Mouse (Mus musculus) brain, adult 2 months (tissue): ENCODE results near the gene Prss53.
"Not testable (repeated sequence)": the region's sequence is repeated elsewhere in the genome, so short reads cannot be mapped to it uniquely, and the experiment has no call there.

Experiments used
- DNase-seq: peaks from one replicate; pipeline ENCODE4 v3.0.0; 2011; ENCODE audit warnings: low read depth, low spot score

The Prss53 gene

DNA sequence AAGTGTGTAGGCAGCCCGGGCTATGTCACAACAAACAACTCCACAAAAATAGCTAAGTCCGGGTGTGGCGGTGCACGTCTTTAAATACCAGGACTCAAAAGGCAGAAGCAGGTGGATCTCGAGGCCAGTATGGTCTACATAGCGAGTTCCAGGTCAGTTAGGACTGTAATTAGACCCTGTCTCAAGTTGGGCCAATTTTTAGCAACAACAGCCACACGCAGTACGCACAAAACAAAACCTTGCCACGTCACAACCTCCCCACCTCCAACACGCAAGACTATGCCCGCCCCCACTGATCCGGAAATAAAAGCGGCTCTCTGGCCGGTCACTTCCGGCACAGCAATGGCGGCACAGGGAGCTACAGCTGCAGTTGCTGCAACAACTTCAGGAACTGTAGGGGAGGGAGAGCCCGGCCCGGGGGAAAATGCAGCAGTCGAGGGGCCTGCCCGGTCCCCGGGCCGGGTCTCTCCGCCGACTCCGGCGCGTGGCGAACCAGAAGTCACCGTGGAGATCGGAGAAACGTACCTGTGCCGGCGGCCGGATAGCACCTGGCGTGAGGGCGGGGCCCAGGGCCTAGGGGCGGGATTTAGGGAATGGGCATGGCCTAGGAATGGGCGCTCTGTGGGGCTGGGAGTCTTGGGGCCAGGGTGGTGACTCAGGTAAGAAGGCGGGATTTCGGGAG lies 21.6 kb upstream of the Prss53 start, which contains the start of gene Kat8:
Gene Kat8 (plus strand): TSS at position 327 of the 682 bp plus-strand sequence.
- DNase-seq, result peak; percentile 98

DNA sequence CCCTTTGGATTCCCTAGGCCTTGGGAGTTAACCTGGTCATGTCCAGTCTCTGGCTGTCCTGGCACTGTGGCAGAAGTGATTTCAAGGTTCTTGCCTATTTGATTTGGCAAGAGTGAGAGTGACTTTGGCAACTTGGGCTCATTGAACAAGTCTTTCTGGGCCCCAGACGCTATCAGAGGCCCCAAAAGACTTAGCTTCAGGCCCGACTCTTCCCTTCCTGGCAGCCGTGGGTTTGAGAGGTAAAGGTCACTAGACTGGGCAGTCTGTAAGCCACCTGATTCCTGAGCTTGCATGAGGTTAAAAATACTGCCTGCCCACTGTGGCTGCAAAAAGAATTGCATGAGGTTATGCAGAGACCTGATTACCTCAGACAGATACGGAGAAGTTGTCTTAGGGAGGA lies 17.9 kb upstream of the Prss53 start:
- no peak for DNase-seq

DNA sequence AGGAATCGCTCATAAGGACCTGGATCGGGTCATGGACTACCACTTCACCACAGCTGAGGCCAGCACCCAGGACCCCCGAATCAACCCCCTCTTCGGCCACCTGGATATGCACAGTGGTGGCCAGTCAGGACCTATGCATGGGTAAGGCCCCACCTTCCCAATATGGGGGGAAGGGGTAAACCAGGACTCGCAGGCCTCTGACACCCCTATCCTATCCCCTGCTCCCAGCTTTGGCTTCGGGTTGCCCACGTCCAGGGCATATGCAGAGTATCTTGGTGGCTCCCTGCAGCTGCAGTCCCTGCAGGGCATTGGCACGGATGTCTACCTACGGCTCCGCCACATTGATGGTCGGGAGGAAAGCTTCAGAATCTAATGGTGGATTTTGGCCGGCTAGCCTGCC lies 17.2 kb upstream of the Prss53 start:
- DNase-seq, result no peak

DNA sequence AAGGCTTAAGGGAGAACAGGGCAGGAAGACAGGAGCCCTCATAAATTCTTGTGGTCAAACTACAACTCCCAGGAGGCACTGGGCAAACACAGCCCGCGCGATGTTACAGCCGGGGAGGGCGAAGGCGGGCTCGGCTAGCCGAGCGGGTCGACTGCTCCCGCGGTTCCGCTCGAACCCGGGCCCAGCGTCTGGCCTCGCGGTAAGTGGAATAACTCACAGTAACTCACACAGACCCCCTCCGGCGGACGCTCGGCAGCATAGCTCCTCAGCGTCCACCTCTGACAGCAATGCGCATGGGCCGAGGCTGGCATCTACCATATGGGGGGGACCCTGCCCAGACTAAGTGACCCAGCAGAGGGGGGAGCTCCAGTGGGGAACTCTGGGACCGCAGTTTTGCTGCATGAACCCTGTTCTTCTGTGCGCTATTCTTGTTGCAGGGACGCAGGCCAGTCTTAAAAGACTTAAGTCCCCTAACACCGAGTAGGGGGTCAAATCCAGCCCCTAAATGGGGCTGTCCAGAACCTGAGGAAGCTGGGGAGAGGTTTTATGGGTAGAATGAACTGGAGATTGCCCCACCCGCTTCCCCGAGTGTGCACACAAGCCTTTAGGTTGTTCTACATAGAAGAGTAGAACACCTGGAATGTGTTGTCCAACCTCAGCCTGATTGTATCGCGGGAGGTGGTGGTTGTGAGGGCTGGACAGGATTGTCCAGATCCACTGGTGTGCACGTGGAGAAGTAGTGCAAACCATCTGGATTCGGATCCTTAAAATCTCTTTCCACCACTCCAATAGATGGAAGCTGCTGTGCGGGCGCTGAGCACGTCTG lies 13.4 kb upstream of the Prss53 start, which contains the start of gene Bckdk:
Gene Bckdk (plus strand): TSS at position 112 of the 826 bp plus-strand sequence.
- DNase-seq, result peak; percentile 89

DNA sequence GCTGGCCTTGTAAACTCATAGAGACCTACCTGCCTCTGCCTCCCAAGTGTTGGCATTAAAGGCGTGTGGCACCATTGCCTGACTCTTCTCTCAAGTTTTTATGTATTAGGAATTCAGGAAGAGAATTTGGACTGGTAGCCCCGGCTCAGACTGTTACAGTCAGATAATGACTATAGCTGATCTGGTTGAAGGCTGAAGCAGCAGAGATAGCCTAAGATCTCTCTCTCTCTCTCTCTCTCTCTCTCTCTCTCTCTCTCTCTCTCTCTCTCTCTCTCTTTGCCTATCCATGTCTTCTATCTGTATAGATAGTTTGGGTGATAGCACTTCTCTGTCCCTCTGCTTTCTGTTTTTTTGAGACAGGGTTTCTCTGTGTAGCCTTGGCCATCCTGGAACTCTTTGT lies 11.0 kb upstream of the Prss53 start:
- no peak for DNase-seq

DNA sequence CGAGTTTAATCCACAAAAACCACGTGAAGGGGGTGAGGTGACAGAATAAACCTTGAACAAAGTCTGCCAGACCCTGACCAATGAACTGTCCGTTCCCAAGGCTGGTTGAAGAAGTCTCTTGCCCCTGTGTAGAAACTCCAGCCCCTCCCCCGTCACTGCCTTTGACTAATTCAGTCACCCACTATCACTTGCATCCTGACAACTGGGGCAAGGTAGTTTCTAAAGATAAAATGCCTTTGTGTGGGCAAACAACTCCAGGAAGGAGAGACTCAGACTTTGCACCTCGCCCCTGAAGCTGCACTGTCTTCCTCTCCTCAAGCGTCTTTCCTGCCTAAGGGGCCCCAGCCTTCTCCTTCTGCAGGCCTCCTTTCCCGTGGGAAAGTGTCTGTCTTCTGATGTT lies 9.2 kb upstream of the Prss53 start:
- peak; percentile 31 for DNase-seq

DNA sequence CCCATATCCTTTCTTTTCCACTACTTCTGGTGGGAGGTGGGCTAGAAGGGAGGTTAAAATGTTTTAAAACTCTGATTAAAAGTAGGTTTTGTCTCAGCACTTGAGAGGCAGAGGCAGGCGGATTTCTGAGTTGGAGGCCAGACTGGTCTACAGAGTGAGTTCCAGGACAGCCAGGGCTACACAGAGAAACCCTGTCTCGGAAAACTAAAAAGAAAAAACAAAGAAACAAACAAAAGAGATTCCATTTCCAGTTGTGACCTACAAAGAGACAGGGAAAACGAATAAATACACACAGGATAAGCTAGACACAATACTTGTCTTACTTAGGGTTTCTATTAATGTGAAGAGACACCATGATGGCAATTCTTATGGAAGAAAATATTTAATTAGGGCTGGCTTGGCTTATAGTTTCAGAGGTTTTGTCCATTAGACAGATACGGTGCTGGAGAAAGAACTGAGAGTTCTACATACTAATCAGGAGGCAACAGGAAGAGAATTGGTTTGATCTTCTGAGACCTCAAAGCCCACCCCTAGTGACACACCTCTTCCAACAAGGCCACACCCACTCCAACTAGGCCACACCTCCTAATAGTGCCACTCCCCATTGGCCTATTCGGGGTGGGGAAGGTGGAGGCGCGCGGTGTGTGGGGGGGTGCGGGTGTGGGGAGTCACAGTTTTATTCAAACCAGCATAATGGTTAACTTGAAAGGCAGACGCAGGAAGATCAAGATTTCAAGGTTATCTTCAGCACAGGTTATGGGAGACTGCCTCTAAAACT lies 7.6 kb upstream of the Prss53 start:
- DNase-seq, result no peak

DNA sequence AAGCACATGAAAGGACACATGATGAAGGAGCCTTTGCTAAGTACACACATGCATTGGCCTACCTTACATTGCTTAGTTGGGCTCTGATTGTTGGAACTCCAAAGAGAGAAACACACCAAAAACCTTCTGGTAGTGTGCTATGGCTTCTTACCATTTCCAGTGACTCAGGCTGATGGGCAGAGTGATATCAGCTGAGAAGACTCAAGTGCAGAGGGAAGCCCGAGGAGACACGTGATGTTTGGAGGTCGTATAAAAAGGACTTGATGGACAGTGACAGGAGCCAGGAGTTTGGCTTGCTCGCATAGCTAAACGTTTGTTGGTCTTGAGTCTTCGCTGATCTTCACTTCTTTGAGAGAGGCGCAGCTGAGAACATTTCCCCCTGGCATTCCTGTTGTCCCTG lies 6.8 kb upstream of the Prss53 start:
- no peak for DNase-seq

DNA sequence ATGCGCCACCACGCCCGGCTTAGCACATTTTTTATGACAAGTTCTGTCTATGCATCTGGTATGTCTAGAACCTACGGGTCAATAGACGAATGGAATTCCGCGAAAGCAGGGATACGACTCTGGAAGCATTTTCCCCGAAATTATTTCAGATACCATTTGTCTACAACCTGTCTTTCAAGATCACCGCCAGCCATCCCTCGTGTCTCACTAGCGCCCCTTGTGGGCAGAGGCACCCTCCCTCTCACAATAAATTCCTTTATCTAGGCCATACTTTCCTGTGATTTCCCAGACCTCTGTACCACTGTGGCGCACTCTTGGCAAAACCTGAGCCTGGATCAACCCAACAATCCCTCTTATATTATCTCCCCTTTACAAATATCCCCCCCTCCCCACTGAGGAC lies 5.6 kb upstream of the Prss53 start:
- peak; percentile 63 for DNase-seq

DNA sequence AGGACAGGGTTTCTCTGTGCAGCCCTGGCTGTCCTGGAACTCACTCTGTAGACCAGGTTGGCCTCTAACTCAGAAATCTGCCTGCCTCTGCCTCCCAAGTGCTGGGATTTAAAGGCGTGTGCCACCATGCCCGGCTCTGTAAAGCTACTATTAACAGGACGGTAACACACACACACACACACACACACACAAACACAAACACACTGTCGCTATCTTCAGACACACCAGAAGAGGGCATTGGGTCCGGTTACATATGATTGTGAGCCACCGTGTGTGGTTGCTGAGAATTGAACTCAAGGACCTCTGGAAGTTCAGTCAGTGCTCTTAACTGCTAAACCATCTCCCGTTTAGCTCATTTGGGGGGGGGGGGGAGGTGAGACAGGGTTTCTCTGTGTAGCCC lies 5.1 kb upstream of the Prss53 start:
- DNase-seq, result not testable (repeated sequence)

DNA sequence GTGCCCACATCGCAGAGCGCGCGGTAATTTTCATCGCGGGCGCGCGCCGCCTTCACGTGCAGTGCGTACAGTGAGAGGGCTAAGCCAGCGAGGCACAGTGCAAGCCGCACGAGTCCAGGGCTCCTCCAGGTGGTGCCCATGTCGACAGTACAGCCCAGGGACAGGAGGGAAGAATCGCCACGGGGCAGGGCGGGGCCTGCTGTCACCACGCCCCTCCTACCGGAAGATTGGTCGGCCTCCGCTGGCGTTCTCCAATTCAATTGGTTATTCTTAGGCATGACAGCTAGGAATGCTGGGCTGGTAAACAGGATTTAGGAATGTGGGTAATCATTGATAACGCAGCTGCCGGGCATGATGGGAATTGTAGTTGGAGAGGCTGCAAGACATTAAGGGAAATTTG lies 4.7 kb upstream of the Prss53 start, which contains the start of the genes Gm21974 and Vkorc1:
Gene Gm21974 (minus strand): TSS at position 13 of the 400 bp plus-strand sequence.
Gene Vkorc1 (minus strand): TSS at position 176 of the 400 bp plus-strand sequence.
- DNase-seq, result peak; percentile 99

DNA sequence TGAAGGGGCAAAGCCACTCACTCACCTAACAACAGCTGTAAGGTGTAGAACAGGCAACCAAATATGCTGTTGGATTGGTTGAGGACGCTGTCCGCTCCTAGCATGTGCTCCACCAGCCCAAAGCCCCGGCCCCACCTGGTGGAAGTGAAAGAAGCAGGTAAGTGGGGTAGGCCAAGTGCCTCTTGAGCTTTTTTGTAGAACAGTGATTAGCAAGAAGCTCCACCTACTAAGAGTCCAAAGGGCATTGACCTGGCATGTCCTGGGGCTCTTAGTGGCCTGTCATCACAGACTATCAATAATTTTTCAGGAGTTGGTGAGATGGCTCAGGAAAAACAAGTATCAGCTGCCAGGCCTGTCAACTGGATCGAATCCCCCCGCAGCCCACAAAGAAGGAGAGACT lies 3.7 kb upstream of the Prss53 start:
- no peak for DNase-seq

DNA sequence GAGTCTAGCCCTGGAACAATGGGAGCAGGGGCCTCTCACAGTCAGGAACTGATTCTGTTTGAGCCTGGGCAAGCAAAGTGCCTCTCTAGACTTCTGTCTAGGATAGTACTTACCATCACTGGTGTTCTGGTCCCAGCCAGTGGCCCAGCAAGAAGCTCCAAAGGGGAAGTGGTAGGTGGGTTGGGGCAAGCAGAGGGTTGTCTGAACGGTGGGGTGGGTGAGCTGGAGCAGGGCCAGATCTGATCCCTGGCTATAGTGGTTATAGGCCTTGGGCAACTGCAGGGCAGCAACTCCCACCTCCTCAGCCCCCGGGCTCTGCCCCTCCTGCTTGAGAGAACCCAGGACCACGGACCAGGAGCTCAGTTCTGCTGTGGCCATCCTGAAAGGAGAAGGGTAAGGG lies 1.9 kb downstream of the Prss53 start:
- DNase-seq, result no peak

DNA sequence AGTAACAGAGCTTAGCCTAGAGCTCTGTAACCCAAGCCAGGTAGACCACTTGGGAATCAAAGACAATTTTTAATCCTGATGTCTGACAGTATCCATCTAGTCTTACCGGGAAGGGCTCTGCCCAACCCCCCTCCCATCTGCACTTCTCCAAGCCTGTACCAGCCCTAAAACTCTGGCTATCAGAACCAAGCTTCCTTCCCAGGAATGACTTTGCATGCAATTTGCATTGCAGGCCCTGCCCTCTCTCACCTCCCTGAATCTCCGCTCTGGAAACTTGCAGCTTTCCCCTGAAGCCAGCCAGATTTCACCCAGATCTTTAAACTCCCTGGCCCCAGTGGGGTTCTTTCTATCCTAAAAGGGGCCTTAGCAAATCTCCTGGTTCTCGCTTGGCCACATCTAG lies 3.0 kb downstream of the Prss53 start:
- no peak for DNase-seq

DNA sequence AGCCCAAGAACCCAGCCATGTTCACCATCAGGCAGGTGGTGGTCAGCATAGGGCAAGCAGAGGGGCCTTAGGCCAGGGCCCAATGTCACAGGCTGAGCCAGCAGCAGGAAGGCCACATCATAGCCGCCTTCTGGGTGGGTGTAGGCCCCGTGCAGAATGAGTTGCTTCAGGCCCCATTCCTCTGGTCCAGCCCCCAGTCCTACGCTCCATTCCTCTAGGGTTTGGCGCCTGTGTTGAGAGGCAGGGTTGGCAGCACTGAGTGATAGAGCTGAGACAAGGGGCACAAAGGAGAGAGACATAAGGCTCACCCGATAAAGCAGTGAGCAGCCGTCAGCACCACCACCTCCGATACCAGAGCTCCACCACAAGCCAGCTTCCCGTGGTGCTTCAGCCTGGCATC lies 3.6 kb downstream of the Prss53 start:
- DNase-seq, result no peak

DNA sequence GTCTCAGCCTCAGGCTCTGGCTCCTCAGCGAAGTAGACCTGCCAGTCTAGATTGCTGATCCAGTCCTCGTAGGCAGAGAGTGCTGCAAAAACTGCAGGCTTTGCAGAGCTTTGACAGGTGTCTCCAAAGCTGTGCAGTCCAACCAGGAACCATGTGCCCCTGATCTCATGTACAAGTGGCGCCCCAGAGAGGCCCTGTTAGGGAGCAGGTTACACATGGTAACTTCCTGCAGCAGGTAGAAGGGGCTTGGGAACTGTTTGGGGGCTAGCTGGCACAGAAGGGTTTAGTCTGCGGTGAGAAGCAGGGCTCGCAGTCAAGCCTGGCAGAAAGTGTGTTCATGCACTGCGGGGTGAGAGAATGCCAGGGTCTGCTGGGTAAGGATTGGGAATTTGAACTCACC lies 4.2 kb downstream of the Prss53 start:
- DNase-seq, result no peak

DNA sequence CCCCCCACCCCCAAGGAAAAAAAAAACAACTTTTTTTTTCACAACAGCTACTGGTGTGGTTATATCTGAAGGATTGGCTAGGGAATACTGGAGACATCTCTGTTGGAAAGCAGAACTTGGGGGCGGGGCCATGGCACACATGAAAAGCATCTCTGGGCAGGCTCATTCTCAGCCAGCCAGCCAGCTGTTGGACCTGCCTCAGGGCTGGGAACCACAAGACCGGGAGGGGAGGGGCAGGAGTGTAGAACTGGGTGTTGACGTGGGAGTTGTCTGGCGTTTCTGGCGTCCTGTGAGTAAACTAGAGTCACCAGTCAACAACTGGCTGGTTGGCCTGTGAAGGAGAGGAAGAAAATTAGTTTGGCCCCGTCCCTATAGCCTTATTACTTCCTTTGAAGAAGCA lies 4.8 kb downstream of the Prss53 start:
- DNase-seq, result peak; percentile 70

DNA sequence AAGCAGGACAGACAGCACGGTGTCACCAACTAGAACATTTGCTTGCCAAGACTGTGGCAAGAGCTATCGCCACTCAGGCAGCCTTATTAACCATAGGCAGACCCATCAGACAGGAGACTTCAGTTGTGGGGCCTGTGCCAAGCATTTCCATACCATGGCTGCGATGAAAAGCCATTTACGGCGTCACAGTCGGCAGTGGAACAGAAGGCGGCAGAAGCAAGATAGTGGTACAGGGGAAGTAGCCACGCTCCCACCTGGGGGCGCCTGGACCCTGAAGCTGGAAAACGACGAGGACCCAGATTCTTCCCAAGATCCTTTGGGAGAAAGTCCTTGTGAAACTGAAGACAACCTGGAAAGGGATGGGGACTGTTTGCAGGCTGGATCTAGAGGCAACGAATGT lies 10.3 kb downstream of the Prss53 start:
- DNase-seq, result no peak

DNA sequence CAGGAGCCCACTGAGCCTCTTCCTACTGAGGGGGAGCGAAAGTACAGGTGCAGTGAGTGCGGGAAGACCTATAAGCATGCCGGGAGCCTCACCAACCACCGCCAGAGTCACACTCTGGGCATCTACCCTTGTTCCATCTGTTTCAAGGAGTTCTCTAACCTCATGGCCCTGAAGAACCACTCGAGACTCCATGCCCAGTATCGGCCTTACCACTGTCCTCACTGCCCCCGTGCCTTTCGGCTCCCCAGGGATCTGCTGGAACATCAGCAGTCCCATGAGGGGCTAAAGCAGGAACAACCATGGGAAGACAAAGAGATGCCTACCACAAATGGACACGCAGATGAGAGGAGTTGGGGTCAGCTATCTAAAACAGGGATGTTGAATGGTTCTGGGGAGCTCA lies 11.5 kb downstream of the Prss53 start:
- DNase-seq, result no peak

DNA sequence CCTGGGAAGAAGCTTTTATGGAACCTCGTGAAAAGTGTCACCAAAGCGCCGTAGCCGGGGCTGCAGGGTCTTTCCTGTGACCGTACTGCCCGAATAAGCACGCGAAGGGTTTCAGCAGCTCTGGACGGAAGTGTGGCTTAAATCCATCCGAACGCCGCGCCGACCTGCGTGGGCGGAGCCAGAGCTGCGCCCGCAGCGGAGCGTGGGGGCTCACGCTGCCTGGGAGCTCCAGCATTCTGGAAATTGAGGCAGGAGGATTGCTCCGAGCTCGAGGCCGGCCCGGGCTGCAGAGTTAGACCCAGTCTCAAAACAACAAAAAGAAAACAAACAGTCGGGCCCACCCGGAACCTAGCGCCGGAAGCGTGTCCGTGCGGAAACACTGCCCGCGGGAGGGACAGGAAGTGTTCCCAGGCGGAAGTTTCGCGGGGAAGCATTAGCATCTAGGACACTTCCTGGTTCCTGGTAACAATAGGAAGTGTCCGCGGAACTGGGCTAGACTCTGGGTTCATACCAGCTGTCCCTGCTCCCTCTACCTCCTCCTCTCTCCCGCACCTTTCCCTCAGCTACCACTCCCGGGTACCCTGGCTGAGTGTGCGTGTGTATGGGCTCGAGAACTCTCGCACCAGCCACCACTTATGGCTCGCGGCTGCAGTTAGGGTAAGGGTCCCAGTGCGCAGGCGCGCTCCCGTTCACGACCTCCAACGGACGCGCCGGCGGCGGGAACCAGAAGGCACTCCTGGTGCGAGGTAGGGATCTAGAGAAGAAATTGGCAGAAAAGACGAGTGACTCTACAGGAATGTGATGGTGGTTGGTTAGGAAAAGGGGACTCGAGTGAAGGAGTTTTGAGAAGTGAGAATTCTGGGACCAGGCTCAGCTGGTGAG lies 14.1 kb downstream of the Prss53 start, which contains the start of gene Zfp668:
Gene Zfp668 (minus strand): TSS at position 362 of the 882 bp plus-strand sequence.
- DNase-seq, result peak; percentile 99

DNA sequence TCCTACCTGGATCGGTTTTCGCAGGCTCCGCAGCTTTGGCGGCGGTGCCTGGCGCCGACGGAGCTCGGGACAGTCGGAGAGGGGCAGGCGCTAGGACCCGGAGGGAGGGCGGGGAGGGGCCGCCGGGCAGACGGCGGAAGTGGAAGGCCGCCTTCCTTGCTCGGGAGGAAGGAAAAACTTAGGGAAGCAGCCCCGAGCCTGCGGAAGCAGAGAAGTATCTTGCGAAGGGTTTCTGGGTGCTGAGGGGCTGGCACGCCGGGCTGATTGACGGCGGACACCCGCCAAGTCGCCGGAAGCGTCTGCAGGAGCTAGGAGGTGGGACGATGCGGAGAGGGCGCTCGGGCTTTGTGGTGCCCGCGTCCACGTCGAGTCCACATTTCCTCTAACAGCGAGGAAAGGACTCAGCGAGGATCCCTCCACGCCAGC lies 14.7 kb downstream of the Prss53 start, which contains the start of gene Zfp646:
Gene Zfp646 (plus strand): TSS at position 181 of the 426 bp plus-strand sequence.
- DNase-seq, result peak; percentile 96
